Mouse (Mus musculus) olfactory bulb, adult 2 months (tissue): ENCODE measurements around the gene Krtap9-3.
"Not testable (repeated sequence)": the region's sequence is repeated elsewhere in the genome, so short reads cannot be mapped to it uniquely, and the experiment has no call there.

Experiments
- CTCF ChIP-seq: fragments of 200-500 bp; IDR thresholded peaks from 2 replicates; pipeline ENCODE4 v1.5.1; 2012; ENCODE audit warnings: low read depth, mild to moderate bottlenecking, low read length, moderate library complexity; ENCODE audit not compliant: insufficient read depth
- POLR2A ChIP-seq: fragments of 200-500 bp; IDR thresholded peaks from 2 replicates; pipeline ENCODE4 v1.6.1; 2012; ENCODE audit warnings: mild to moderate bottlenecking, low read depth, low read length, moderate library complexity; ENCODE audit not compliant: insufficient read depth

DNA sequence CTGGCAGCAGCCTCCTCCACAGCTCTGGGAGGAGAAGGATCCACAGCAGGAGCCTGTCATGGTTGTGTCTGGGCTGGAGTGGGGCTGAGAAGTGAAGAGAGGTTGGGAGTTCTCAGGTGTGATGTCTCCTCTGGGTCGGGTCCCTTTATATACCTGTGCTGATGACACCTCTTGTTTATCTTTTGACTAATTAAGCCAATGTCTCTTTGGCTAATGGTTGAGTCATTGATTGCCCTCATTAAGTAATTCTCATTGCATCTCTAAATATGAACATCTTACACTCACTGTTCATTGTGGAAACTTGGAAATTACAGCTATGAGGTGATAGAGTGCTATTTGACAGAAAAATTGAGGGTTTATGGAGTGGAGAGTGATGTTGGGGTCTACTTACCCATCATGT lies 5.3 kb upstream of the Krtap9-3 start, which contains the start of gene Gm11938:
- not testable (repeated sequence) for TF ChIP-seq POLR2A, CTCF
